Mouse (Mus musculus) monocyte, adult 59 days (primary cell): Measurements from ENCODE around the gene Chchd10. TPM values are rescaled to one million over a fixed set of nuclear protein-coding genes. Genes with fewer than 3 reads are reported as not detected.

ENCODE experiments used
- total RNA-seq, 2 experiments: library from RNA; stranded (reverse); gene quantifications; one replicate each; pipeline ENCODE4 v1.2.4; 2023

The Chchd10 gene
- total RNA-seq, result 1 to 10 TPM in 1 of 2 experiments, under 1 TPM in 1; 0.79 to 3.7 TPM

DNA sequence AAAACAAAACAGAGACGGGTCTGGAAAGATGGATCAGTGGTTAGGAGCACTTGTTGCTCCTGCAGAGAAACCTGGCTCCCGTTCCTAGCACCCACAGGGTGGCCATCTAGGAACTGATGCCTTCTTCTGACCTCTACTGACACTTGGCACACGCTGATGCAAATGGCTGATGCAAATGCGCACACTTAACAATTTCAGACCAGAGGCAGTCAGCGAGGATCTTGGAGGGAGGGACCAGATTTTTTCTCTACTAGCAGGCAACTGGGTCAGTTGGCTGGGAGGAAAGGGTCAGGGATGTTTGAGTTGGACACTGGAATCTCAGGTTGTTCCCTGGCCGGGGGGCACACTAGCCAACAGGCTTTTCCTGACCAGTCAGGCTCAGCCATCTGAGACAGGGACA, at the start of gene Chchd10:
Gene Chchd10 (plus strand): TSS at position 240 of the 400 bp plus-strand sequence.

DNA sequence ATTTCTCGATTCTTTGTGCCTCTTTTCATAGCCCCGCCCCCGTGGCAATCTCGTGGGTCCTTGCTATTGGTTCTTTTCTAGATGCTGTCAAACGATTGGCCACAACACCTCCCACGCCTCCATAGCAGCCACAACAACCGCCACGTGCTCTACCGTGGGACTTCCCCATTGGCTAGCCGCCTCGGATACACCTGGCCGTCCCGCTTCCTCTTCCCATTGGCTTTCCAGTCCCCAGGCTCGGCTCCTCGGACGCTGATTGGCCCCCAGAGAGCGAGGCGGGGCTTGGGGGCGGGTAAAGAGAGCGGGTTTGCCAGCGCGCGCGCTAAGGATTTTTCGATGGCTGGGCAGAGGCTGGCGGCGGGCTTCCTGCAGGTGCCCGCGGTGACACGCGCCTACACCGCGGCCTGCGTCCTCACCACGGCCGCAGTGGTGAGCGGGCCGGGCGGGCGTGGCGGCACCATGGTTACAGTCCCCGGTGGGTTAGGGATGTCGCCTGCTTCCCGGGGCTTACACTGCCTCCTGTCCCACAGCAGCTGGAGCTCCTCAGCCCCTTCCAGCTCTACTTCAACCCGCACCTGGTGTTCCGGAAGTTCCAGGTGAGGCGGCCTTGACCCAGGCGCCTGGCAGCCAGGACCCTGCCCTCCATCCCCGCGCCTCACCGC, 39.7 kb upstream of the Chchd10 start, which contains the start of gene Derl3:
Gene Derl3 (plus strand): TSS at position 325 of the 662 bp plus-strand sequence.

DNA sequence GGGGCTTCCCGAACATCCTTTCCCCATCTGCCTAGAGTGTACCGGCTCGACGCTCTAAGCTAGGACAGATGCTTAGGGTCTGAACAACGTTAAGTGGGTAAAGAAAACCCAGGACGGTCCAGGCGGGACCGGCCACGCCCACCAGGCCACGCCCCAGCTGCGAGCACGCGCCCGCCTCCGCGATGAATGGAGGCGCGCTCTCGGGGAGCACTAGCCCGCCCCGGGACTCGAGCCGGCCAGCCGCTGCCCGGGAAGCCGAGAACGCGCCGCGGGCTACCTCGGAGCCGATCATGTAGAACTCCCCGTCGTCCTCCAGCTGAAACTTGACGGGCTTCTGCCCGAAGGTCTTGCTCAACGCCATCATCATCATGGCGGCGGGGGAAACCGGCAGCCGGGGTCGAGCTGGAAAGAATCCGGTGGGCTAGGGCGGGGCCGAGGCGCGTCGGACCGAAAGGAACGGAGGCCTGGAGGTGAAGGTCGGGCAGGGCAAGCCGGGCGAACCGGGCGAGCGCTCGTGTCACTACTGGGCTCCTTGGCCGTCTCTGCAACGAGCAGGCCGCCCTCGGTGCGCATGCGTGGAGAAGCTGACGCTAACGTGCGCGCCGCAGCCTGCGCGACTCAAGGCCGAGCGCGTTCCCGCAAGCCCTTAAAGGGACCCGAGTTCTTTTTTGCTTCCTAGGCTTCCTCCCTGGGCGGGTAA, 11.8 kb upstream of the Chchd10 start, which contains the start of gene Smarcb1:
Gene Smarcb1 (minus strand): TSS at position 592 of the 700 bp plus-strand sequence.

DNA sequence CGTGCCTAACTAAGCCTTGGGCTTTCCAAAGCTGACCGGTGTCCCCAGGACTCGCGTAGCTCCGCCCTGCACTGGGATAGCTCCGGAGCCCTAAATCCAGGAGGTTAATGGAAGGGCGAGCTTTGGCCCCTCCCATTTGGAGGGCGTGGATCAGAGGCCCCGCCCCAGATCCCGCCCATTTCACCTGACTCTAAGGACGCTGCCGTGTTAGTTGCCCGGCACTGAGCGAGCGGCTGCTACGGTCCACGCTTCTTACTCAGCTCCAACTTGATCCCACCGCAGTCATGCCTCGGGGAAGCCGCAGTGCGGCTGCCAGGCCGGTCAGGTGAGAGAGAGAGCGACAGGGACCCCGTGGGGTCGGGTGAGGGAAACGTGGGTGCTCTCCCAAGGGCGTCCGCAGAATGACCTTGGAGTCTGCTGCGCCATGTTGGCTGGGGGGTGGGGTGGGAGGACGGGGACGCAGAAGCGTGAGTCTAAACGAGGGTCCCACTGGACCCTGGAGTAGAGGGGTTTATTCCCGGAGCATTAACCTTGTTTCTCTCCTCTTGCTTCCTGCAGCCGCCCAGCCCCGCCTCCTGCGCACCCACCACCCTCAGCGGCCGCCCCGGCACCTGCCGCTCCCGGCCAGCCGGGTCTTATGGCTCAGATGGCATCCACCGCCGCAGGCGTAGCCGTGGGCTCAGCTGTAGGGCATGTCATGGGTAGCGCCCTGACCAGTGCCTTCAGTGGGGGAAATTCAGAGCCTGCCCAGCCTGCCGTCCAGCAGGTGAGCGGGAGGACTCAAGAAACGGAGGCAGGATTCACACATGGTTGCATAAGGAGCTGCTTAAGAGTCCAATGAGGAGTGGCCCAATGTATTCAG, 3.0 kb downstream of the Chchd10 start, which contains the start of gene Mmp11:
Gene Mmp11 (minus strand): TSS at position 817 of the 862 bp plus-strand sequence.

DNA sequence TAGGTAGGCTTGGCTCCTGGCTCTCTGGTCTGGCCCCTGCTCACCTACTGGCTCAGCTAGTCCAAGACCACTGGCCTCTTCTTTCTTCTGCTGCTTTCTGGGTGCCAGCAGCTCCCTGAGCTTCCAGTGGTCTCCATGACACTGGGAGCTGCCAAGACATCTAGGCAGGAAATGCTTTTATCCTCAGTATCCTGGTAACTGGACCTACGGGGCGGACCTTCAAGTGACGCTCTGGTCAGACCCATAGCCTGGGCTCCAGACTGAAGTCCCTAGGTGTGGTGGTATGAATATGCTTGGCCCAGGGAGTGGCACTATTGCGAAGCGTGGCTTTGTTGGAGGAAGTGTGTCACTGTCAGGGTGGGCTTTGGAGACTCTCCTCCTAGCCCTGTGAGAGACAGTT, 7.6 kb downstream of the Chchd10 start, which contains the start of gene Gm867:
Gene Gm867 (minus strand): TSS at position 153 of the 400 bp plus-strand sequence.

GRCm38 (mm10) chr10:75942736-75943477, 10.0 kb downstream of the Chchd10 start, which contains the start of gene Vpreb3:
Gene Vpreb3 (plus strand): TSS chr10:75943057.

DNA sequence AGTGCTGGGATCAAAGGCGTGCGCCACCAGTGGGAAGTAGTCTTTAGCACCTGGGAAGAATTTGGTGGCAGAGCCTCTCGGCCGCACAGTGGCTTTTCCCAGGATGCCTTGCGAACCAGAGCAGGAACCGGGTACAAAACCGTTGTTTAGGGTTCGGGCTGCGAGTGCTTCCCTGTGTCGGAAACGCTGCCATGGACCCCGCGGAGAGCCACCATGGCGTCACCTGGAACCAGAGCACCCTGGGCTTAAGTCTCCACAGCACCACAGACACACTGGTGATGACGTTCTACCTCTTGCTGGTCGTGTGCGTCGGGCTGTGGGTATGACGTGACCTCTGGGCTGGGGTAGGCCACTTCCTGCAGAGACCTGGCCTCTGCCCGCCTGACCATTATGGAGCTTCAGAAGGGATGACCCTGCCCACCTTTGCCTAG, 21.5 kb downstream of the Chchd10 start, which contains the start of gene Gm5134:
Gene Gm5134 (plus strand): TSS at position 134 of the 431 bp plus-strand sequence.

Other genes starting within 250 kb of the Chchd10 start
- gene Cabin1, start 168.8 kb upstream of the Chchd10 start, total RNA-seq, result 10 to 100 TPM; 74.5 to 83.3 TPM
- gene Ddt, start 159.7 kb upstream of the Chchd10 start, total RNA-seq, result 10 to 100 TPM; 24.1 to 28.8 TPM
- gene Gm20441, start 152.2 kb upstream of the Chchd10 start, total RNA-seq, result not detected
- gene Gstt3, start 151.7 kb upstream of the Chchd10 start, total RNA-seq, result 1 to 10 TPM; 6.3 to 6.8 TPM
- 1 to 10 TPM in 1 of 2 experiments, under 1 TPM in 1; 0.52 to 1.0 TPM for gene Gstt1, start 134.5 kb upstream of the Chchd10 start, total RNA-seq
- gene Gstt4, start 110.6 kb upstream of the Chchd10 start, total RNA-seq, result not detected
- gene Gstt2, start 95.7 kb upstream of the Chchd10 start, total RNA-seq, result 1 to 10 TPM; 5.9 to 6.4 TPM
- 10 to 100 TPM; 87.8 to 90.9 TPM for gene Mif, start 72.9 kb upstream of the Chchd10 start, total RNA-seq
- gene Derl3, start 39.7 kb upstream of the Chchd10 start, total RNA-seq, result 1 to 10 TPM in 1 of 2 experiments, under 1 TPM in 1; 0.84 to 3.1 TPM
- gene Smarcb1, start 11.5 kb upstream of the Chchd10 start, total RNA-seq, result 10 to 100 TPM; 35.2 to 36.8 TPM
- not detected for gene Mmp11, start 3.4 kb downstream of the Chchd10 start, total RNA-seq
- not detected for gene Gm867, start 7.5 kb downstream of the Chchd10 start, total RNA-seq
- not detected for gene Vpreb3, start 9.9 kb downstream of the Chchd10 start, total RNA-seq
- gene Gm5134, start 21.4 kb downstream of the Chchd10 start, total RNA-seq, result under 1 TPM in 1 of 2 experiments, not detected in 1; 0.43 TPM
- 1 to 10 TPM; 3.4 to 3.6 TPM for gene Zfp280b, start 99.5 kb downstream of the Chchd10 start, total RNA-seq
- gene Slc5a4b, start 177.8 kb downstream of the Chchd10 start, total RNA-seq, result not detected
- not detected for gene Slc5a4a, start 214.3 kb downstream of the Chchd10 start, total RNA-seq